Mouse (Mus musculus) lung, embryonic 16.5 days (tissue): ENCODE measurements at regions not wholly inside any gene's neighbourhood (a gene's known extent, or its start where the extent isn't known, plus 50 kb on each side); places are given as distances from the start of the nearest gene placed in this dataset.
A peak's percentile ranks its signal among the peaks of the same experiment; 100 is the strongest.
"Not testable (repeated sequence)": the region's sequence is repeated elsewhere in the genome, so short reads cannot be mapped to it uniquely, and the experiment has no call there.

Experiments used
- ATAC-seq: fragments of 200-750 bp; cut with Nextera tagmentation; 2 replicates; pipeline ENCODE4 v1.8.0; 2017; ENCODE audit warnings: low read depth, mild to moderate bottlenecking, moderate library complexity
- H3K27ac ChIP-seq: fragments of 300-500 bp; sonication (generic); 2 replicates; pipeline ENCODE4 v1.5.1; 2014; ENCODE audit warnings: mild to moderate bottlenecking, control low read depth, low read length
- H3K27me3 ChIP-seq: fragments of 300-500 bp; sonication (generic); 2 replicates; pipeline ENCODE4 v1.6.1; 2014; ENCODE audit warnings: low read depth, low read length, mixed read lengths; ENCODE audit not compliant: control insufficient read depth, insufficient read depth
- H3K36me3 ChIP-seq: fragments of 300-500 bp; sonication (generic); 2 replicates; pipeline ENCODE4 v1.6.1; 2014; ENCODE audit warnings: low read length; ENCODE audit not compliant: control insufficient read depth, insufficient read depth
- H3K4me1 ChIP-seq: fragments of 300-500 bp; sonication (generic); replicated peaks from 2 replicates; pipeline ENCODE4 v1.6.1; 2014; ENCODE audit warnings: low read length, mixed read lengths; ENCODE audit not compliant: control insufficient read depth, insufficient read depth
- H3K4me2 ChIP-seq: fragments of 300-500 bp; sonication (generic); 2 replicates; pipeline ENCODE4 v1.6.1; 2014; ENCODE audit warnings: low read depth, low read length, control low read depth
- H3K4me3 ChIP-seq: fragments of 300-500 bp; sonication (generic); 2 replicates; pipeline ENCODE4 v1.5.1; 2014; ENCODE audit warnings: mild to moderate bottlenecking, low read length, control low read depth
- H3K9ac ChIP-seq: fragments of 300-500 bp; sonication (generic); 2 replicates; pipeline ENCODE4 v1.6.1; 2014; ENCODE audit warnings: low read length, control low read depth
- H3K9me3 ChIP-seq: fragments of 300-500 bp; sonication (generic); 2 replicates; pipeline ENCODE4 v1.6.1; 2016; ENCODE audit warnings: low read length; ENCODE audit not compliant: control insufficient read depth
- WGBS: fragments of 180-500 bp; shearing (Covaris S2); extraction: QIAGEN DNeasy Blood & Tissue Kit; methylation state at CpG from one replicate; pipeline ENCODE4 v1.1.7; 2014; 5-methylcytosine and 5-hydroxymethylcytosine counted together

- Histone ChIP-seq H3K4me2 (peak overlapping the region; percentile 43; the same call in 1 of the 2 replicates), H3K4me3 (peak overlapping the region; percentile 30; the same call in 1 of the 2 replicates)
- not testable (repeated sequence) for H3K36me3 ChIP-seq, H3K27me3 ChIP-seq, H3K9ac ChIP-seq, H3K4me1 ChIP-seq, H3K27ac ChIP-seq, H3K9me3 ChIP-seq
- WGBS: 8% methylated on average over 26 of the region's 51 CpGs
- peak; percentile 85 for ATAC-seq
Observed at GRCm38 (mm10) chr4:146263038-146263685, 106.5 kb downstream of the Zfp600 start.

GRCm38 (mm10) chr4:146263790-146264189, 107.2 kb downstream of the Zfp600 start:
- H3K27me3 ChIP-seq, H3K9me3 ChIP-seq, H3K4me3 ChIP-seq, ATAC-seq, H3K4me2 ChIP-seq, H3K27ac ChIP-seq, H3K9ac ChIP-seq, H3K4me1 ChIP-seq, H3K36me3 ChIP-seq: not testable (repeated sequence)
- WGBS: 45% methylated on average over 2 of the region's 5 CpGs

GRCm38 (mm10) chr4:146270119-146270747, 113.6 kb downstream of the Zfp600 start:
- no CpG with 5 or more reads among the region's 14 CpGs for WGBS
- not testable (repeated sequence) for H3K9ac ChIP-seq, H3K27me3 ChIP-seq, H3K4me2 ChIP-seq, H3K9me3 ChIP-seq, H3K4me3 ChIP-seq, ATAC-seq, H3K27ac ChIP-seq, H3K36me3 ChIP-seq, H3K4me1 ChIP-seq
